Mouse (Mus musculus) hindbrain, postnatal 0 days (tissue): Measurements from ENCODE around the gene Olfr1500. TPM values are rescaled to one million over a fixed set of nuclear protein-coding genes. Genes with fewer than 3 reads are reported as not detected.
A peak's percentile ranks its signal among the peaks of the same experiment; 100 is the strongest.
"Not testable (repeated sequence)": the region's sequence is repeated elsewhere in the genome, so short reads cannot be mapped to it uniquely, and the experiment has no call there.

Source experiments
- ATAC-seq: fragments of 200-750 bp; cut with Nextera tagmentation; 2 replicates; pipeline ENCODE4 v1.8.0; 2017; ENCODE audit warnings: mild to moderate bottlenecking, moderate TSS enrichment, moderate library complexity
- DNase-seq: peaks from one replicate; pipeline ENCODE4 v3.0.0-alpha.2; 2015; ENCODE audit warnings: low spot score
- H3K27ac ChIP-seq: fragments of 300-500 bp; sonication (generic); 2 replicates; pipeline ENCODE4 v1.5.1; 2014; ENCODE audit warnings: mild to moderate bottlenecking
- H3K27me3 ChIP-seq: fragments of 300-500 bp; sonication (generic); 2 replicates; pipeline ENCODE4 v1.6.1; 2014; ENCODE audit warnings: low read length, mixed read lengths; ENCODE audit not compliant: insufficient read depth
- H3K36me3 ChIP-seq: fragments of 300-500 bp; sonication (generic); 2 replicates; pipeline ENCODE4 v1.6.1; 2014; ENCODE audit warnings: low read length, mixed read lengths; ENCODE audit not compliant: insufficient read depth
- H3K4me1 ChIP-seq: fragments of 300-500 bp; sonication (generic); 2 replicates; pipeline ENCODE4 v1.6.1; 2014; ENCODE audit warnings: antibody characterized with exemption, low read length, mixed read lengths; ENCODE audit not compliant: insufficient read depth
- H3K4me2 ChIP-seq: fragments of 300-500 bp; sonication (generic); 2 replicates; pipeline ENCODE4 v1.6.1; 2014; ENCODE audit warnings: low read depth, mild to moderate bottlenecking, low read length, moderate library complexity, mixed read lengths
- H3K4me3 ChIP-seq: fragments of 300-500 bp; sonication (generic); 2 replicates; pipeline ENCODE4 v1.5.1; 2014; ENCODE audit warnings: low read length
- H3K9ac ChIP-seq: fragments of 300-500 bp; sonication (generic); replicated peaks from 2 replicates; pipeline ENCODE4 v1.6.1; 2014; ENCODE audit warnings: mild to moderate bottlenecking, low read length, moderate library complexity, mixed read lengths
- H3K9me3 ChIP-seq: fragments of 300-500 bp; sonication (generic); 2 replicates; pipeline ENCODE4 v1.6.1; 2016; ENCODE audit warnings: low read length, mixed read lengths
- CTCF ChIP-seq: IDR thresholded peaks from 2 replicates; pipeline ENCODE4 v1.5.1; 2016; ENCODE audit warnings: antibody characterized with exemption, control low read depth, low read depth
- WGBS: fragments of 180-500 bp; shearing (Covaris S2); extraction: QIAGEN DNeasy Blood & Tissue Kit; methylation state at CpG from one replicate; pipeline ENCODE4 v1.1.7; 2014; 5-methylcytosine and 5-hydroxymethylcytosine counted together
- polyA plus RNA-seq: library from polyadenylated mRNA; unstranded; fragments of >200 nt; fragmentation: Nextera tagmentation; extraction: Ambion mirVana; gene quantifications from 2 replicates; pipeline ENCODE4 v1.2.1, GENCODE M21; 2015
- total RNA-seq: library from RNA; depleted of rRNA; stranded (reverse); fragments of >200 nt; gene quantifications from 2 replicates; pipeline ENCODE4 v1.2.3, GENCODE M21; 2014; rRNA removed

Olfr1500 gene
- total and polyA plus RNA-seq, 2 experiments from 2014 or later = not detected

DNA sequence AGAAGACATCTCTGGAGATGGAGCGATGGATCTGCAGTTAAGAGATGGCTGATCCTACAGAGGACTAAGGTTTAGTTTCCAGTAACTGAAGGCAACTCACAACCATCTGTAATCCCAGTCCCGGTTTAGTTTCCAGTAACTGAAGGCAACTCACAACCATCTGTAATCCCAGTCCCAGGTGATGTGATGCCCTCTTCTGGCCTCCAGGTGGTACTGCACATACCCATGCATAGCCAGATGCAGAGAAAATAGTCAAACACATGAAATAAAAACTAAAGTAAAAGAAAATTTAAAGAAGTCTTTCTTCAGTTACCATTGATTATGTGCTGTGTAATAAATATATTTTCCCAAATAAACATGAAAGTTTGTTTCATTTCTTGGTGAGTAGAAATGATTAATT lies 17.5 kb downstream of the Olfr1500 start:
- H3K27ac ChIP-seq = no peak overlapping the region
- TF ChIP-seq CTCF = peak; percentile 49
- H3K9ac ChIP-seq = no peak overlapping the region
- no peaks in the 10 kb centered on the region for H3K36me3 ChIP-seq
- no peaks in the 10 kb centered on the region for H3K4me1 ChIP-seq
- DNase-seq (no peak), ATAC-seq (no peak)
- no peaks in the 10 kb centered on the region for H3K27me3 ChIP-seq
- no peak overlapping the region for H3K4me3 ChIP-seq
- WGBS = 60% methylated on average over 2 of the region's 2 CpGs
- H3K9me3 ChIP-seq = no peaks in the 10 kb centered on the region
- no peak overlapping the region for H3K4me2 ChIP-seq

DNA sequence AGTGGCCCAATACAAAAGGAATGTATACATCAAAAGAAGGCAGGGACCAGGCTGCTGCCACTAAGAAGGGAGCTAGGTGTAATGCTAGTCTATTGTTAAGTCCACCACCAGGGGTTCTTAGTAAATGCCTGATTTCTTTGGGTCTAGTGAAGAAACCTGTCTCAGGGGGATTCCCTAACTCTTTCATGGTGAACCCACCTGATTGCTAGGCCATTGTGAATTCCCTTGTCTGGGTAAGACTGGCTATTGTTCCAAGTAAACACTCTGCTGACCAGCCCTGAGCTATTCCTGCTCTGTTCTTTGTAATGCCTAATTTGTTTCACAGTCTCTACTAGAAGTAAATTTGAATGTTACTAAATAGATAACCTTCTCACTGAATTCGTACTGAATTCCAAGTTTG lies 24.8 kb downstream of the Olfr1500 start:
- not testable (repeated sequence) for H3K4me3 ChIP-seq, H3K9ac ChIP-seq, H3K4me1 ChIP-seq, H3K4me2 ChIP-seq, ATAC-seq, H3K9me3 ChIP-seq, H3K36me3 ChIP-seq, DNase-seq, H3K27ac ChIP-seq, H3K27me3 ChIP-seq
- 59% methylated on average over 1 of the region's 1 CpGs for WGBS

DNA sequence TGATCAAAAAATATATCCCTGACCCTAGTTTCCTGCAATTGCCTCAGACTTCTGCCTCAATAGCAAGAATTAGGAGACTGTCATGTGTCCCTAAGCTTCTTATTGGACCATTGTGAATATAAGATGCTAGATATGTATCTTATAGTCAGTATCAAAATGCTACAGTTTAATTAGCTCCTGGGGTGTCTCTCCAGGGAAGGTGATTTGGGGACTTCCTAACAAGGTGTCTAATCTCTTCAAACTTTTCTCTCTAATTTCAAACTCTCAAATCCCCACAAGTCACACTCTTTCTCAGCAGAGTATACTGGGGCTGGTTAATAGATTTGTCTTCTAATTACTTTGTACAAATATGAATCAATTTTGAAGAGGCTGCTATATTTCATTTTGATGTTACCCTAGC lies 32.2 kb downstream of the Olfr1500 start, which contains the start of gene Olfr1497:
Gene Olfr1497 (minus strand): TSS at position 101 of the 400 bp plus-strand sequence.
- no peak for TF ChIP-seq CTCF
- Histone ChIP-seq H3K36me3 (no peaks in the 10 kb centered on the region), H3K9me3 (no peaks in the 10 kb centered on the region), H3K9ac (no peak within 1 kb of the TSS), H3K4me2 (no peak within 1 kb of the TSS), H3K4me1 (no peaks in the 10 kb centered on the region), H3K27ac (no peak within 1 kb of the TSS), H3K27me3 (no peaks in the 10 kb centered on the region), H3K4me3 (no peak within 1 kb of the TSS)
- no peak for DNase-seq
- ATAC-seq = no peak

DNA sequence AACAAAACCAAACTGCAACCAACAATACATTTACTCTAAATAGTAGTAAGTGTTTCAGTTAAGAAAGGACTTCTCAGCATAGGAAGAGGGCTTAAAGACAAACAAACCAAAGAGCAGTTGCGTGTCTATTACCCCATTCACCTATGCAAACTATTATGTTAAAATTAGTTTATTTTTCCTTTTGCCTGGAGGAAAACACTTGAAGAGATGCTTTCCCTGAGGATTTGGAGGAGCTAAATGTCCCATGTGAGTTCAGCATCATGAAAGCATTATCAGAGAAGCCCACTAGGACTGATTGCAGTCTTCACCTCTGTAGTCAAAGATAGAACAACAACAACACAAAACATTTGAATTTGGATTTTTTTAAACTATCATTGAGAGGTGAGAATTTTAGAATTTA lies 52.7 kb downstream of the Olfr1500 start, which contains the start of gene Olfr1496:
Gene Olfr1496 (plus strand): TSS at position 301 of the 400 bp plus-strand sequence.
- Histone ChIP-seq H3K4me1 (no peaks in the 10 kb centered on the region), H3K36me3 (no peaks in the 10 kb centered on the region), H3K4me2 (no peak within 1 kb of the TSS), H3K4me3 (no peak within 1 kb of the TSS), H3K9ac (no peak within 1 kb of the TSS), H3K27me3 (no peaks in the 10 kb centered on the region), H3K27ac (no peak within 1 kb of the TSS), H3K9me3 (no peaks in the 10 kb centered on the region)
- WGBS = 87% methylated on average over 1 of the region's 1 CpGs
- TF ChIP-seq CTCF = no peak
- DNase-seq (no peak), ATAC-seq (no peak)

Other genes with a start within 250 kb of the Olfr1500 start
- gene Olfr1484, start 247.0 kb downstream of the Olfr1500 start, total RNA-seq = not detected in 2 replicates
- not detected in 2 replicates for gene Olfr1484, start 247.0 kb downstream of the Olfr1500 start, polyA plus RNA-seq
- gene Olfr1487, start 213.1 kb downstream of the Olfr1500 start, total RNA-seq = not detected in 2 replicates
- not detected in 2 replicates for gene Olfr1487, start 213.1 kb downstream of the Olfr1500 start, polyA plus RNA-seq
- not detected in 2 replicates for gene Olfr1489, start 198.9 kb downstream of the Olfr1500 start, total RNA-seq
- gene Olfr1489, start 198.9 kb downstream of the Olfr1500 start, polyA plus RNA-seq = not detected in 2 replicates
- gene Olfr1490, start 179.4 kb downstream of the Olfr1500 start, total RNA-seq = not detected in 2 replicates
- not detected in 2 replicates for gene Olfr1490, start 179.4 kb downstream of the Olfr1500 start, polyA plus RNA-seq
- gene Olfr1491, start 133.2 kb downstream of the Olfr1500 start, total RNA-seq = not detected in 2 replicates
- gene Olfr1491, start 133.2 kb downstream of the Olfr1500 start, polyA plus RNA-seq = not detected in 2 replicates
- not detected in 2 replicates for gene Olfr1493-ps1, start 107.2 kb downstream of the Olfr1500 start, total RNA-seq
- not detected in 2 replicates for gene Olfr1493-ps1, start 107.2 kb downstream of the Olfr1500 start, polyA plus RNA-seq
- gene Olfr1494, start 90.8 kb downstream of the Olfr1500 start, total RNA-seq = not detected in 2 replicates
- gene Olfr1494, start 90.8 kb downstream of the Olfr1500 start, polyA plus RNA-seq = not detected in 2 replicates
- not detected in 2 replicates for gene Olfr1495, start 65.9 kb downstream of the Olfr1500 start, total RNA-seq
- not detected in 2 replicates for gene Olfr1495, start 65.9 kb downstream of the Olfr1500 start, polyA plus RNA-seq
- not detected in 2 replicates for gene Olfr1496, start 52.6 kb downstream of the Olfr1500 start, total RNA-seq
- gene Olfr1496, start 52.6 kb downstream of the Olfr1500 start, polyA plus RNA-seq = not detected in 2 replicates
- gene Olfr1497, start 32.3 kb downstream of the Olfr1500 start, total RNA-seq = not detected in 2 replicates
- gene Olfr1497, start 32.3 kb downstream of the Olfr1500 start, polyA plus RNA-seq = not detected in 2 replicates
- not detected in 2 replicates for gene Olfr1499, start 11.0 kb downstream of the Olfr1500 start, total RNA-seq
- not detected in 2 replicates for gene Olfr1499, start 11.0 kb downstream of the Olfr1500 start, polyA plus RNA-seq
- not detected in 2 replicates for gene Olfr1501, start 20.2 kb upstream of the Olfr1500 start, total RNA-seq
- not detected in 2 replicates for gene Olfr1501, start 20.2 kb upstream of the Olfr1500 start, polyA plus RNA-seq
- gene Olfr1502, start 31.3 kb upstream of the Olfr1500 start, total RNA-seq = not detected in 2 replicates
- gene Olfr1502, start 31.3 kb upstream of the Olfr1500 start, polyA plus RNA-seq = not detected in 2 replicates
- not detected in 2 replicates for gene Olfr1504, start 67.4 kb upstream of the Olfr1500 start, total RNA-seq
- gene Olfr1504, start 67.4 kb upstream of the Olfr1500 start, polyA plus RNA-seq = not detected in 2 replicates
- gene Olfr1505, start 83.0 kb upstream of the Olfr1500 start, total RNA-seq = not detected in 2 replicates
- gene Olfr1505, start 83.0 kb upstream of the Olfr1500 start, polyA plus RNA-seq = not detected in 2 replicates